Mouse (Mus musculus): Measurements from ENCODE around the gene Fgl2. TPM values are rescaled to one million over a fixed set of nuclear protein-coding genes. Genes with fewer than 3 reads are reported as not detected.

Fgl2 gene
- polyA plus RNA-seq, 1 experiment = 3.3 TPM

DNA sequence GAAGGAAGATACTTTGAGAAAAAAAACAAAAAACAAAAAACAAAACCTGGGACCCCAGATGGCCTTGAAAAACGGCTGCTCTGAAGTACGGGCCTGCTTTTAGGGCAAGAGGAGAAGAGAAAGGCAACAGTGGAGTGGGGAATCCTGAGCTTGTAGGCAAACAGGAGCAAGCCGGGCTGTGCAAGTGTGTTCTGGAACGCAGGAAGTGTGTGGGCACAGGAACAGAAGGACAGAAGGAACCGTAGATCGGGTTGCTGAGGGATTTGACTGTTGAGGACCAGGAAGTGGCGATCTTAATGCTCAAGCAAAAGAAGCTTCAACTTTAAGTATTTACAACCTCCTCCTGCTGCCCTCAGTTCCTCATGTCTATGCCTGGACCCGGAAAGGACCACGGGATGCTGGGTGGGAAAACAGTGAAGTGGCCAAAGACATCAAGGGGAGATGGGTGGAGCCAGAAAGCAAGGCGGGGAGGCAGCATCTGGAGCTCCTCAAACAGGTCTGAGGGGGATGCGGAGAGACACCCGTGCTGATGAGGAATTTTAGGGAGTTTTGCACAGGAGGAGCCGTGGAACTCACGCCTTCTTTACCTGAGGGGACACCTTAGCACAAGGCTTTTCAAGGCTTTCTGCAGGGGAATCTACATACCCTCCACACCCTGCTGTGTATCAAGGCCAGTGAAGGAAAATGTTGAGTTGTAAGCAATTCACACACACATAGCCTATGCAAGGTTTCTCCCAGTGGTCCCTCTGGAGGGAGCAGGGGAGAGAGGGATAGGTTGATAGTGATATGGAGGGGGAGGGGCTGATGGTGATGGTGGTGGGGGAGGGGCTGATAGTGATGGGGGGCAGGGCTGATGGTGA is 11.2 kb downstream of the Fgl2 start:
- Histone ChIP-seq H3K27me3 (replicated peaks) (no peaks in the 10 kb centered on the region), H3K36me3 (replicated peaks; ENCODE audit: low read length) (peaks cover 2% of the 10 kb centered on the region), H3K4me1 (peaks cover 57% of the 10 kb centered on the region), H3K4me3 (replicated peaks) (peak overlapping the region; percentile 42), H3K9me3 (no peaks in the 10 kb centered on the region)
- TF ChIP-seq FLI1 (IDR thresholded peaks at IDR 0.05; ENCODE audit: low read length) (no peak), GATA1 (IDR thresholded peaks at IDR 0.05; ENCODE audit: borderline replicate concordance, low read length) (no peak)

- TF ChIP-seq GATA1 (IDR thresholded peaks at IDR 0.05; ENCODE audit: borderline replicate concordance, low read length) = no peak
- TF ChIP-seq FLI1 (IDR thresholded peaks at IDR 0.05; ENCODE audit: low read length) = no peak
- H3K4me3 ChIP-seq (replicated peaks) = no peak overlapping the region
- peaks cover 50% of the 10 kb centered on the region for H3K4me1 ChIP-seq
- H3K36me3 ChIP-seq (replicated peaks; ENCODE audit: low read length) = peaks cover 2% of the 10 kb centered on the region
- H3K27me3 ChIP-seq (replicated peaks) = no peaks in the 10 kb centered on the region
- no peaks in the 10 kb centered on the region for H3K9me3 ChIP-seq
Measured at GRCm38 (mm10) chr5:21384252-21384960, 12.0 kb downstream of the Fgl2 start.

DNA sequence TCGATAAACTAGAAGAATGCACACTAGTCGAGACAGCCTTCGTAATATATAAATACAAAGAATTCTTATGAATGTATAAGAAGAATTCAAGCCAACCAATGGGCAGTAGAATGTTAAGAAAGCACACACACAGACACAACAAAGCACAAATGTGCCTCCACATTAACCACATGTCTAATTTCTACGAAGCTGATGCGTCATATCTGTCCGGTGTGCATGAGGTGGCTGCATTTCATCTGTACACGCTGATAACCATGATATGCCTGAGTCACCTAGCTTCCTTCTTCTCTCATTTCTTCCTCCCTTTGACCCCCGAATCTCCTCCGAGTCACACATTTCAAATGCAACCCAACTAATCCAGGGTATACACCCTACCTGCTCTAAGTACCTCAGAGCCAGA is 12.5 kb downstream of the Fgl2 start:
- Histone ChIP-seq H3K4me3 (replicated peaks) (peak overlapping the region; percentile 53), H3K9me3 (no peaks in the 10 kb centered on the region), H3K4me1 (peaks cover 54% of the 10 kb centered on the region), H3K36me3 (replicated peaks; ENCODE audit: low read length) (no peaks in the 10 kb centered on the region), H3K27me3 (replicated peaks) (no peaks in the 10 kb centered on the region)
- TF ChIP-seq GATA1 (IDR thresholded peaks at IDR 0.05; ENCODE audit: borderline replicate concordance, low read length) = no peak
- no peak for TF ChIP-seq FLI1 (IDR thresholded peaks at IDR 0.05; ENCODE audit: low read length)

GRCm38 (mm10) chr5:21386432-21386831 is 14.0 kb downstream of the Fgl2 start:
- no peak overlapping the region for H3K4me3 ChIP-seq (replicated peaks)

GRCm38 (mm10) chr5:21387340-21387739 is 14.9 kb downstream of the Fgl2 start:
- Histone ChIP-seq H3K4me1 (peaks cover 58% of the 10 kb centered on the region), H3K36me3 (replicated peaks; ENCODE audit: low read length) (no peaks in the 10 kb centered on the region), H3K9me3 (no peaks in the 10 kb centered on the region), H3K4me3 (replicated peaks) (no peak overlapping the region), H3K27me3 (replicated peaks) (no peaks in the 10 kb centered on the region)
- TF ChIP-seq GATA1 (IDR thresholded peaks at IDR 0.05; ENCODE audit: borderline replicate concordance, low read length) (no peak), FLI1 (IDR thresholded peaks at IDR 0.05; ENCODE audit: low read length) (no peak)

More at GRCm38 (mm10) chr5:21386432-21386831, 14.0 kb downstream of the Fgl2 start:
- no peaks in the 10 kb centered on the region for H3K9me3 ChIP-seq
- TF ChIP-seq GATA1 (IDR thresholded peaks at IDR 0.05; ENCODE audit: borderline replicate concordance, low read length) = no peak
- no peak for TF ChIP-seq FLI1 (IDR thresholded peaks at IDR 0.05; ENCODE audit: low read length)
- H3K4me1 ChIP-seq = peaks cover 51% of the 10 kb centered on the region
- H3K36me3 ChIP-seq (replicated peaks; ENCODE audit: low read length) = no peaks in the 10 kb centered on the region
- no peaks in the 10 kb centered on the region for H3K27me3 ChIP-seq (replicated peaks)

DNA sequence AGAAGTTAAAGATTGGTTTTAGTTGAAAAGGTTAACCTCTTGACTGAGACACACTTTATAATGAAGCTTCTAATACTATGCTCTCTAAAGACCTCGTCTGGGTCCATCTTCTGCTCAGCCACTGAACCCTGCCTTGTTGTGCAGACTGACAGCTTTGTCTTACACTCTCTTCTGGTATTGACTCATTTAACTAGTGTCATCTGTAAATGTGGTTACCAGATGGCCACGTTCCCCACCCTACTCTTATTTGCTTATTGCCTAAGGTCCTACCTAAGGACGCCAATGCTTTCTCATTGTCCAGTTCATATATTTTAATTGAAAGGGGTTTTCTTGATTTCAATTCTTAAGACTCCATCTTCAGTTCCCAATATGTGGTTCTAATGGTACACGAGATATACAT is 16.4 kb downstream of the Fgl2 start:
- Histone ChIP-seq H3K4me1 (peaks cover 47% of the 10 kb centered on the region), H3K4me3 (replicated peaks) (no peak overlapping the region), H3K9me3 (no peaks in the 10 kb centered on the region), H3K36me3 (replicated peaks; ENCODE audit: low read length) (no peaks in the 10 kb centered on the region), H3K27me3 (replicated peaks) (no peaks in the 10 kb centered on the region)
- TF ChIP-seq FLI1 (IDR thresholded peaks at IDR 0.05; ENCODE audit: low read length) = no peak
- no peak for TF ChIP-seq GATA1 (IDR thresholded peaks at IDR 0.05; ENCODE audit: borderline replicate concordance, low read length)

DNA sequence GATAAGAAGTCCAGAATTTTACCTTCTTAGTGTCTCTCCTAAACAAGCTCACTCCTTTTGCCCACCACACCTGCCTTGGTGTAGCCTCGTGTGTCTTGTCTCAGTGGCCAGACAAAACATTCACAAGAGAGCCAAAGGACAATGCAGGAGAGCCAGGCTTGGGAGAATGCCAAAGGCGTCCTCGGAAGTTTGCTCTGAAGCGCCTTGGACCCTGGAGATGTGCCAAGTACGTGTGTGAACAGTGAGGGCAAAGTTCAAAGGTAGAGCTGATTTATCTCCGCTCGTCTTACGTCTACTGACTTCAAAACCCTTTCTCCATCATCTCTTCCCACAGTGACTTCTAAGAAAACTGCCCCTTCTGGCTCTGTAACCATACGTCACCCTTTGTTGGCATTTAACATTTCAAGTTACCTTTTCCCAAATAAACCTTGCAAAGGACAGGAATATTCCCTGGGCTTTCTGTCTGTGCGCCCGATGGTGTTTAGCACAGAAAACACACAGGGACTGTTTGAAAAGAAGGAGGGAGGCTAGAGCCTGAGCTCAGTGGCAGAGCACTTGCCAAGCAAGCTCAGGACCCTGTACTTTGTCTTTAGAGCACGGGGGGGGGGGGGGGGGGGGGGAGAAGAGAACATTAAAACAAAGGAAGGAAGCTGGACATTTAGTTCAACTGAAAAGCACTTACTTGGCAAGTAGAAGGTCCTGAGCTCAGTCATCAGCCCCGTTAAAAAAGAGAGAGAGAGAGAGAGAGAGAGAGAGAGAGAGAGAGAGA is 19.4 kb downstream of the Fgl2 start:
- no peak for TF ChIP-seq GATA1 (IDR thresholded peaks at IDR 0.05; ENCODE audit: borderline replicate concordance, low read length)
- no peaks in the 10 kb centered on the region for H3K27me3 ChIP-seq (replicated peaks)
- H3K9me3 ChIP-seq = no peaks in the 10 kb centered on the region
- H3K36me3 ChIP-seq (replicated peaks; ENCODE audit: low read length) = no peaks in the 10 kb centered on the region
- peaks cover 40% of the 10 kb centered on the region for H3K4me1 ChIP-seq
- H3K4me3 ChIP-seq (replicated peaks) = no peak overlapping the region

DNA sequence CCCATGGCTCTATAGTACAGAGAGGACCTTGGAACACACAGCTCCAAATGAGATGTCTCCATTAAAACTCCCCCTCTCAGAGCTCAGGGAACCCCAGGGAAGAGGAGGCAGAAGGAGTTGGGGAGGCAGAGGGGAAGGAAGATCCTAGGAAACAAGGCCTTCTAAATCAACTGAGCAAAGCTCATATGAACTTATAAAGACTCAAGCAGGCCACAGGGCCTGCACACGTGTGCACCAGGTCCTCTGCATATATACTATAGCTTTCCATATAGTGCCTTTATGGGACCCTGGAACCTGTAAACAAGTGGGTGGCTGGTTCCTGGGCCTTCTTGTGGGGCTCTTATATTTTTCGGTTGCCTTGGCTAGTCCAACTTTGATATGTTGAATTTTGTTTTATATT is 22.1 kb downstream of the Fgl2 start:
- Histone ChIP-seq H3K27me3 (replicated peaks) (no peaks in the 10 kb centered on the region), H3K4me1 (peaks cover 32% of the 10 kb centered on the region), H3K36me3 (replicated peaks; ENCODE audit: low read length) (peaks cover 5% of the 10 kb centered on the region), H3K4me3 (replicated peaks) (no peak overlapping the region), H3K9me3 (0 out of 2 replicates have a peak, but pooled peaks cover 10% of the 10 kb centered on the region)
- TF ChIP-seq FLI1 (IDR thresholded peaks at IDR 0.05; ENCODE audit: low read length) (no peak), GATA1 (IDR thresholded peaks at IDR 0.05; ENCODE audit: borderline replicate concordance, low read length) (no peak)

GRCm38 (mm10) chr5:21395205-21395840 is 22.9 kb downstream of the Fgl2 start:
- Histone ChIP-seq H3K4me1 (peaks cover 28% of the 10 kb centered on the region), H3K36me3 (replicated peaks; ENCODE audit: low read length) (peaks cover 5% of the 10 kb centered on the region), H3K9me3 (0 out of 2 replicates have a peak, but pooled peaks cover 11% of the 10 kb centered on the region), H3K27me3 (replicated peaks) (no peaks in the 10 kb centered on the region), H3K4me3 (replicated peaks) (peak overlapping the region; percentile 82)
- TF ChIP-seq GATA1 (IDR thresholded peaks at IDR 0.05; ENCODE audit: borderline replicate concordance, low read length) = no peak
- TF ChIP-seq FLI1 (IDR thresholded peaks at IDR 0.05; ENCODE audit: low read length) = no peak
